ENCODE assay signal across 8 mouse cellular contexts in genomic region chr13:65240509-65241098, GRCm38 (mm10). TPM values are rescaled to one million over a fixed set of nuclear protein-coding genes. Genes with fewer than 3 reads are reported as not detected.
DNase-seq lines count a peak whose midpoint lies in the region; ATAC-seq and TF ChIP-seq lines count a peak whose summit lies in the region.

No protein-coding gene starts in this region.

- peak overlapping the region; percentile 97 for H3K4me3 ChIP-seq in G1E (ENCODE audit: low read depth, low read length)
- H3K4me3 ChIP-seq in forebrain, postnatal 0 days (ENCODE audit: low read depth, low read length) = peak overlapping the region; percentile 73
- peak overlapping the region; percentile 79 for H3K4me3 ChIP-seq in lung, embryonic 16.5 days (ENCODE audit: low read length)

- no peak for TF ChIP-seq CTCF in G1E (IDR thresholded peaks at IDR 0.05; ENCODE audit: low read depth, low read length)
- no peak; the same call in 1 of the 2 replicates for TF ChIP-seq CTCF in forebrain, postnatal 0 days (IDR thresholded peaks at IDR 0.05; ENCODE audit: low read depth)

- WGBS in forebrain, postnatal 0 days = under 1% methylated on average over 28 of the region's 28 CpGs
- under 1% methylated on average over 28 of the region's 28 CpGs for WGBS in lung, embryonic 16.5 days

- H3K36me3 ChIP-seq in G1E (replicated peaks) = peaks cover 24% of the 10 kb centered on the region
- no peaks in the 10 kb centered on the region for H3K36me3 ChIP-seq in forebrain, postnatal 0 days (ENCODE audit: insufficient read depth)
- H3K36me3 ChIP-seq in lung, embryonic 16.5 days (ENCODE audit: control insufficient read depth, insufficient read depth, low read length) = 0 out of 2 replicates have a peak, but pooled peaks cover under 1% of the 10 kb centered on the region

- H3K4me1 ChIP-seq in G1E (ENCODE audit: insufficient read depth, low read depth, low read length) = peaks cover 28% of the 10 kb centered on the region
- H3K4me1 ChIP-seq in forebrain, postnatal 0 days (ENCODE audit: insufficient read depth) = peaks cover 7% of the 10 kb centered on the region; the same call in 1 of the 2 replicates
- H3K4me1 ChIP-seq in lung, embryonic 16.5 days (replicated peaks; ENCODE audit: control insufficient read depth, insufficient read depth, low read length) = peaks cover 6% of the 10 kb centered on the region; the same call in 1 of the 2 replicates

- peaks cover 31% of the 10 kb centered on the region for H3K9me3 ChIP-seq in G1E (replicated peaks)
- H3K9me3 ChIP-seq in forebrain, postnatal 0 days (ENCODE audit: low read length) = no peaks in the 10 kb centered on the region
- H3K9me3 ChIP-seq in lung, embryonic 16.5 days (ENCODE audit: control insufficient read depth, low read length) = peaks cover 5% of the 10 kb centered on the region

- peak; percentile 75 for ATAC-seq in G1E (ENCODE audit: extremely low read depth, insufficient number of reproducible peaks, low FRiP score, poor library complexity, severe bottlenecking)
- ATAC-seq in forebrain, postnatal 0 days = peak; percentile 96
- peak; percentile 71 to 74 for ATAC-seq in hematopoietic stem cell, adult 5-6 weeks (replicated peaks in 1 of 2; ENCODE audit: insufficient read depth in 1 of 2, low FRiP score in 2 of 2, low TSS enrichment in 1 of 2, low read depth in 1 of 2, poor library complexity in 2 of 2, severe bottlenecking in 2 of 2)
- peak; percentile 92 for ATAC-seq in lung, embryonic 16.5 days (ENCODE audit: low read depth)

- peak; percentile 84 for DNase-seq in G1E (ENCODE audit: low spot score)
- peak; percentile 98 for DNase-seq in cerebellum, adult 11-12 months
- peak; percentile 100 for DNase-seq in forebrain, postnatal 0 days
- DNase-seq in layer of hippocampus, adult 9-10 months (ENCODE audit: low spot score) = peak; percentile 98
- DNase-seq in ovary, postnatal 10 days (ENCODE audit: low spot score) = peak; percentile 96
- peak; percentile 96 to 97 for DNase-seq in thymus, postnatal 10 days (ENCODE audit: low spot score in 2 of 2)

- H3K4me2 ChIP-seq in forebrain, postnatal 0 days (ENCODE audit: low read depth) = peak overlapping the region; percentile 96
- H3K4me2 ChIP-seq in lung, embryonic 16.5 days (ENCODE audit: low read depth, low read length) = peak overlapping the region; percentile 99

- H3K9ac ChIP-seq in forebrain, postnatal 0 days = peak overlapping the region; percentile 74
- H3K9ac ChIP-seq in lung, embryonic 16.5 days (ENCODE audit: low read length) = peak overlapping the region; percentile 79

- peak overlapping the region; percentile 97 for H3K27ac ChIP-seq in forebrain, postnatal 0 days (ENCODE audit: low read depth, low read length)
- H3K27ac ChIP-seq in lung, embryonic 16.5 days (ENCODE audit: low read length) = peak overlapping the region; percentile 97

- no peaks in the 10 kb centered on the region; the same call in 1 of the 2 replicates for H3K27me3 ChIP-seq in G1E (ENCODE audit: insufficient read depth, low read length)
- no peaks in the 10 kb centered on the region for H3K27me3 ChIP-seq in forebrain, postnatal 0 days (ENCODE audit: insufficient read depth, low read length)
- no peaks in the 10 kb centered on the region for H3K27me3 ChIP-seq in lung, embryonic 16.5 days (ENCODE audit: control insufficient read depth, insufficient read depth, low read depth, low read length)

RNA-seq across cellular contexts. Expression of gene Gm10775, which starts 18.7 kb away (rescaled TPM):
- total RNA-seq in G1E (2014; fragmentation: Nextera tagmentation) (not detected in 2 replicates), G1E (2017) (0.11 TPM in 1 of 2 replicates, not detected in the other)
- polyA plus RNA-seq in G1E (2012) = 0.04 and 0.12 TPM in 2 replicates
- not detected in 2 replicates for total RNA-seq in forebrain, postnatal 0 days (2014; rRNA removed)
- 0.82 and 1.1 TPM in 2 replicates for polyA plus RNA-seq in forebrain, postnatal 0 days (2015; fragmentation: Nextera tagmentation; extraction: Ambion mirVana)
- total RNA-seq in hematopoietic stem cell, adult 5-6 weeks (2017) = not detected in 2 replicates
- polyA plus RNA-seq in lung, embryonic 16.5 days (2015; fragmentation: Nextera tagmentation; extraction: Ambion mirVana) = not detected in 2 replicates

RNA-seq across cellular contexts. Expression of gene Nlrp4f, which starts 34.8 kb away (rescaled TPM):
- total RNA-seq in G1E (2014; fragmentation: Nextera tagmentation) = not detected in 2 replicates
- total RNA-seq in G1E (2017) = 0.05 and 0.17 TPM in 2 replicates
- polyA plus RNA-seq in G1E (2012) = not detected in 2 replicates
- 0.43 TPM in 1 of 2 replicates, not detected in the other for total RNA-seq in forebrain, postnatal 0 days (2014; rRNA removed)
- 0.13 and 0.30 TPM in 2 replicates for polyA plus RNA-seq in forebrain, postnatal 0 days (2015; fragmentation: Nextera tagmentation; extraction: Ambion mirVana)
- total RNA-seq in hematopoietic stem cell, adult 5-6 weeks (2017) = not detected in 2 replicates
- not detected in 2 replicates for polyA plus RNA-seq in lung, embryonic 16.5 days (2015; fragmentation: Nextera tagmentation; extraction: Ambion mirVana)

RNA-seq across cellular contexts. Expression of gene Zfp369, which starts 38.0 kb away (rescaled TPM):
- total RNA-seq in G1E (2014; fragmentation: Nextera tagmentation) = 71.3 and 76.9 TPM in 2 replicates
- total RNA-seq in G1E (2017) = 33.9 and 42.4 TPM in 2 replicates
- 4.3 and 4.6 TPM in 2 replicates for polyA plus RNA-seq in G1E (2012)
- total RNA-seq in forebrain, postnatal 0 days (2014; rRNA removed) = 45.3 and 65.3 TPM in 2 replicates
- polyA plus RNA-seq in forebrain, postnatal 0 days (2015; fragmentation: Nextera tagmentation; extraction: Ambion mirVana) = 6.2 and 9.7 TPM in 2 replicates
- total RNA-seq in hematopoietic stem cell, adult 5-6 weeks (2017) = 66.9 and 73.8 TPM in 2 replicates
- 9.9 and 10.9 TPM in 2 replicates for polyA plus RNA-seq in lung, embryonic 16.5 days (2015; fragmentation: Nextera tagmentation; extraction: Ambion mirVana)

Comparison
In these comparisons a context has a peak if more than half of its experiments do, and no peak if none do; other contexts are left out.
1. Peak in every context shown above with its lines: DNase-seq, ATAC-seq, H3K4me3 ChIP-seq and H3K27ac ChIP-seq.